Mouse (Mus musculus): ENCODE data around the gene Gatb. TPM values are rescaled to one million over a fixed set of nuclear protein-coding genes. Genes with fewer than 3 reads are reported as not detected.

Gene Gatb
- total and polyA plus RNA-seq, 3 experiments: 8.4 to 23.3 (median 19.5) TPM

DNA sequence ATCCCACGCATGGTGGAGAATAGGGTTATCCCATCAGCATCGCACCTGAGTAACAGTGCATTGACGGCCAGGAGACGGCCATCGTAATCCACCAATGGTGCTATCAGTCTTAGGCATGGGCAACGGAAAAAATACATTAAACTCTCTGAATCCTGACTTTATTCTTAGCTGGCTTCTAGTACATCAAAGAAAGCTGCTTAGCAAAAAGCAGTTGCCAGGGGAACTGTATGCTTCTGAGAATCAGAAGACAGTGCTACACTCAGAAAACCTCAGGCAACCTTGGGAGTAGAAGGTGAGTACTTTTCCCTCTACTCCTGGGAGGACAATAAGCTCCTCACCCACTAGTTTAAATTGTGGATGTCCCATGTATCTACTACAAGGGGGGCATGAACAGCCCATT lies 93.8 kb downstream of the Gatb start:
- DNase-seq (ENCODE audit: low spot score) (no peak), ATAC-seq (ENCODE audit: extremely low read depth, insufficient number of reproducible peaks, low FRiP score, poor library complexity, severe bottlenecking) (no peak)
- no peak for TF ChIP-seq POLR2AphosphoS5 (IDR thresholded peaks at IDR 0.05; ENCODE audit: insufficient replicate concordance, low read depth, low read length)
- TF ChIP-seq TAL1 (conservative IDR thresholded peaks at IDR 0.05; ENCODE audit: low read depth, low read length): no peak
- TF ChIP-seq CTCF (IDR thresholded peaks at IDR 0.05; ENCODE audit: low read depth, low read length): no peak
- no peak for TF ChIP-seq GATA1 (IDR thresholded peaks at IDR 0.05; ENCODE audit: borderline replicate concordance, low read length)
- no peak for TF ChIP-seq GATA2 (IDR thresholded peaks at IDR 0.05; ENCODE audit: borderline replicate concordance, low read depth, low read length)
- Histone ChIP-seq H3K4me3 (ENCODE audit: low read depth, low read length) (no peak overlapping the region), H3K4me1 (ENCODE audit: insufficient read depth, low read depth, low read length) (no peaks in the 10 kb centered on the region), H3K9me3 (replicated peaks) (no peaks in the 10 kb centered on the region), H3K36me3 (replicated peaks) (no peaks in the 10 kb centered on the region), H3K27me3 (ENCODE audit: insufficient read depth, low read length) (peaks cover 71% of the 10 kb centered on the region)

DNA sequence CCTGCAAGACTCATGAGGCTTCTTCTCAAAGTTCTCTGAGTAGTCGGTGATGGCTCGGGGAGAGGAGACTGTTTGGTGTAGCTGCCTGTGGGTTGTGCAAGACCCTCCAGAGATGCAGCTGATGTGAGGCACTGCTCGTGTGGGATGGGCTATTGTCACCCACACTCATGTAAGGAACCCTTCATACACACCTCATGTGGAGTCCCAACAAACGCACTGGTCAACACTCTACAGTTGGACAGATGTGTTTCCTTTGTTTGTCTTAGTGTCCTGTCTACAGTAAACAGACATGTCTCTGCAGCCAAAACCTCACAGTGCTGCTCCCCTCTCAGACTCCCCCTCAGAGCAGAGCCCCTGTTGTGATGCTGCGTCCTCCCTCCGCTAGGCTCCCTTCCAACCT lies 95.9 kb downstream of the Gatb start:
- Histone ChIP-seq H3K4me3 (ENCODE audit: low read depth, low read length) (no peak overlapping the region), H3K27me3 (ENCODE audit: insufficient read depth, low read length) (peaks cover 57% of the 10 kb centered on the region), H3K36me3 (replicated peaks) (no peaks in the 10 kb centered on the region), H3K9me3 (replicated peaks) (no peaks in the 10 kb centered on the region), H3K4me1 (ENCODE audit: insufficient read depth, low read depth, low read length) (no peaks in the 10 kb centered on the region)
- no peak for ATAC-seq (ENCODE audit: extremely low read depth, insufficient number of reproducible peaks, low FRiP score, poor library complexity, severe bottlenecking)
- DNase-seq (ENCODE audit: low spot score): no peak
- no peak for TF ChIP-seq GATA1 (IDR thresholded peaks at IDR 0.05; ENCODE audit: borderline replicate concordance, low read length)
- TF ChIP-seq CTCF (IDR thresholded peaks at IDR 0.05; ENCODE audit: low read depth, low read length): no peak
- no peak for TF ChIP-seq TAL1 (conservative IDR thresholded peaks at IDR 0.05; ENCODE audit: low read depth, low read length)
- TF ChIP-seq GATA2 (IDR thresholded peaks at IDR 0.05; ENCODE audit: borderline replicate concordance, low read depth, low read length): no peak
- no peak for TF ChIP-seq POLR2AphosphoS5 (IDR thresholded peaks at IDR 0.05; ENCODE audit: insufficient replicate concordance, low read depth, low read length)

DNA sequence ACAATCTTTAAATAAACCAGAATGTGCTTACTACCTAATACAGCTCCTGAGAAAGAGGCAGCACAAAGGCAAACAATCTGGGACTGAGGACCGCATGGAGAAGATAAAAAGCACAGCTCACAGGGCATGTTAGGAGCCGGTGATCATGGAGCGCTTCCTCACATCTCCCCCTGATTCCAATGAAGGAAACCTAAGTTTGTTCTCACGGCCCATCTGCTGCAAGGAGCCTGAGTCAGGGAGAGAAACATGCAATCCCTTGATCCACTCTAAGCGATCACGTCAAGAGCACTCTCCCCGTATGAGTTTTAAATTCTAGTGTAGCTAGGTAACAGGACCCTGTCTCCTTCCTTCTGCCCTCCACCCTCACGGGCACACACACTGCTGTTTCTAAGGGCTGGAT lies 103.2 kb downstream of the Gatb start:
- Histone ChIP-seq H3K9me3 (replicated peaks) (no peaks in the 10 kb centered on the region), H3K36me3 (replicated peaks) (no peaks in the 10 kb centered on the region), H3K4me1 (ENCODE audit: insufficient read depth, low read depth, low read length) (no peaks in the 10 kb centered on the region), H3K4me3 (ENCODE audit: low read depth, low read length) (no peak overlapping the region), H3K27me3 (ENCODE audit: insufficient read depth, low read length) (peaks cover 34% of the 10 kb centered on the region)
- no peak for TF ChIP-seq CTCF (IDR thresholded peaks at IDR 0.05; ENCODE audit: low read depth, low read length)
- TF ChIP-seq GATA2 (IDR thresholded peaks at IDR 0.05; ENCODE audit: borderline replicate concordance, low read depth, low read length): no peak
- TF ChIP-seq GATA1 (IDR thresholded peaks at IDR 0.05; ENCODE audit: borderline replicate concordance, low read length): no peak
- no peak for TF ChIP-seq TAL1 (conservative IDR thresholded peaks at IDR 0.05; ENCODE audit: low read depth, low read length)
- TF ChIP-seq POLR2AphosphoS5 (IDR thresholded peaks at IDR 0.05; ENCODE audit: insufficient replicate concordance, low read depth, low read length): no peak
- DNase-seq (ENCODE audit: low spot score) (no peak), ATAC-seq (ENCODE audit: extremely low read depth, insufficient number of reproducible peaks, low FRiP score, poor library complexity, severe bottlenecking) (no peak)

DNA sequence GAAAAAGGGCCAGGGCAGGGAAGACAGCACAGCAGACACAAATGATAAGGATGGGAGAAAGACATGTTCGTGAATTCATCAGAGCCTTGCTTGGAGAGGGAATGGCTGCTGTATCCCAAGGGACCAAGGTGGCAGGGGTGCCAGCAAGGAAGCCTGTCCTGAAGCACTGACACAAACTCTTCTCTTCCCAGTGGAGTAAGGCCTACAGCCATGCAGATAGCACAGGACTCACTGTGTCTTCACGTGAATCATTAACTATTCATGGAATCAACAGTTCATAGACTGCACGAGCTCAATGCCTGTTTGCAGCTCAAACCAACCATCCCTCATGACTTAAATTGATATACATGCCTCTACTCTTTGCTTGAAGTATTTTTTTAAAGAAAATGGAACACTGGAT lies 104.0 kb downstream of the Gatb start:
- H3K27me3 ChIP-seq (ENCODE audit: insufficient read depth, low read length): peaks cover 29% of the 10 kb centered on the region
- no peaks in the 10 kb centered on the region for H3K36me3 ChIP-seq (replicated peaks)
- DNase-seq (ENCODE audit: low spot score) (no peak), ATAC-seq (ENCODE audit: extremely low read depth, insufficient number of reproducible peaks, low FRiP score, poor library complexity, severe bottlenecking) (no peak)
- no peak for TF ChIP-seq GATA1 (IDR thresholded peaks at IDR 0.05; ENCODE audit: borderline replicate concordance, low read length)
- no peak for TF ChIP-seq POLR2AphosphoS5 (IDR thresholded peaks at IDR 0.05; ENCODE audit: insufficient replicate concordance, low read depth, low read length)
- TF ChIP-seq TAL1 (conservative IDR thresholded peaks at IDR 0.05; ENCODE audit: low read depth, low read length): no peak
- TF ChIP-seq GATA2 (IDR thresholded peaks at IDR 0.05; ENCODE audit: borderline replicate concordance, low read depth, low read length): no peak
- no peak for TF ChIP-seq CTCF (IDR thresholded peaks at IDR 0.05; ENCODE audit: low read depth, low read length)
- H3K4me3 ChIP-seq (ENCODE audit: low read depth, low read length): no peak overlapping the region
- H3K9me3 ChIP-seq (replicated peaks): no peaks in the 10 kb centered on the region
- H3K4me1 ChIP-seq (ENCODE audit: insufficient read depth, low read depth, low read length): no peaks in the 10 kb centered on the region

DNA sequence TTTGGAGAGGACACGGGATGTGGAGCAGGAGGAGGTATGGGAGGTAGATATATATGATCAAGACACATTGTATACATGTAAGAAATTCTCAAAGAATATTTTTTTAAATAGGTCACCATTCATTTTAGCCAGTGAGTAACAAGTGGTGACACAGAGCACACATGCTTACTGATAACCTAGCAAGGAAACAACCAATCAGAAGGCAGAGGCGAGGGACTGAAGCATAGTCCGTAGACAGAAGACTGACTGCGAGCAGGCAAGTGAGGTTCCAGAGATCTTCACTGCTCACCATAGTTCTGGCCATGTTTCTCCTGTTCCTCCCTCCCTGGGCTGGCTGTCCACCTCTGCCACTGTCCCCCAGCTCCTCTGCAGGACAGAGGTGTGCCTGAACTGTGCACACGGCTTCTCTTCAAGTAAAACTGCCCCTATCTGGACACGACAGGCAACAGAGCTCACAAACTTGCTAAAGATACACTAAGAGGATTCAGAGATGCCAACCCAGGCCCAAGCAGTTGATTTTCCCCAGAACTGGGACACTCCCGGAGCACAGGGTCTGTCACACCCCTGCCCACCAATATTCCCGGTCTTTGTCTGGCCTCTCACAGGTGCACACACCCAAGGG lies 105.5 kb downstream of the Gatb start:
- Histone ChIP-seq H3K9me3 (replicated peaks) (no peaks in the 10 kb centered on the region), H3K27me3 (ENCODE audit: insufficient read depth, low read length) (peaks cover 29% of the 10 kb centered on the region), H3K4me1 (ENCODE audit: insufficient read depth, low read depth, low read length) (no peaks in the 10 kb centered on the region), H3K4me3 (ENCODE audit: low read depth, low read length) (no peak overlapping the region), H3K36me3 (replicated peaks) (no peaks in the 10 kb centered on the region)
- TF ChIP-seq POLR2AphosphoS5 (IDR thresholded peaks at IDR 0.05; ENCODE audit: insufficient replicate concordance, low read depth, low read length) (no peak), CTCF (IDR thresholded peaks at IDR 0.05; ENCODE audit: low read depth, low read length) (no peak), GATA2 (IDR thresholded peaks at IDR 0.05; ENCODE audit: borderline replicate concordance, low read depth, low read length) (no peak)
- no peak for DNase-seq (ENCODE audit: low spot score)
- ATAC-seq (ENCODE audit: extremely low read depth, insufficient number of reproducible peaks, low FRiP score, poor library complexity, severe bottlenecking): no peak

DNA sequence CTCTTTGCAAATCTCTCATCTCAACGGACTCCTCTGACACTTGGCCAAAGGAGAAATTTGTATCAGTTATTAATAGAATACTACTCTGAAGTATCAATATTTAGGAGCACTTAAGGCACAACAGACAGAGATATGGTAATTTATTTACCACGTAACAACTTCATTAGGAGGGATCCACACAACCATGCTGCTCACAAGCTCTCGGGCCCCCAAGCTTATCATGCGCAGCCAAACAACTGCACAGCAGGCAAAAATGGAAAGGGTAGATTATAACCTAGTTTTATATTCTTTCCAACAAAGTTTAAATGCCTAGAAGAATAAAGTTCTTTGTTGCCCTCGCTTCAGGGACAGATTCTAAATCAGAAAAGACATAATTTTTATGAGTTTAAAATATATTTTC lies 106.0 kb downstream of the Gatb start:
- Histone ChIP-seq H3K27me3 (ENCODE audit: insufficient read depth, low read length) (peaks cover 29% of the 10 kb centered on the region), H3K9me3 (replicated peaks) (no peaks in the 10 kb centered on the region), H3K36me3 (replicated peaks) (no peaks in the 10 kb centered on the region), H3K4me1 (ENCODE audit: insufficient read depth, low read depth, low read length) (no peaks in the 10 kb centered on the region), H3K4me3 (ENCODE audit: low read depth, low read length) (no peak overlapping the region)
- no peak for DNase-seq (ENCODE audit: low spot score)
- ATAC-seq (ENCODE audit: extremely low read depth, insufficient number of reproducible peaks, low FRiP score, poor library complexity, severe bottlenecking): no peak
- TF ChIP-seq GATA1 (IDR thresholded peaks at IDR 0.05; ENCODE audit: borderline replicate concordance, low read length): no peak

DNA sequence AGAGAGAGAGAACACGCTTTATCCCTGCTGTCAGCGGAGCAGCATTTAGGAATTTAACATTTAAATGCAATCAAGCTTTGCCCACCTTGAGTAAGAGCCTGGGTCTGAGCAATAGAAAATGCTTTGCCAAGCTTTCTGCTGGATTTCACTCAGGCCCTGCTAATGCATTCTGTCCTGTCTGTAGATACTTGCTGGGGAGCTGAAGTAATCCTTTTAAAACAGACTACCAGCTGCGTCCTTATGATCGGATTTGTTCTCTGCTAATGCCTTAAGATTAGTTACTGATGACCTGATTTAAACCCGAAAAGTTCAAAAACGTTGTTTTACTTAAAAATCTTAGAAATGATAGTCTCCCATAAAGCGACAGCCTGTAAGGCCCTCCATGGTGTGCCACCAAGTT lies 107.2 kb downstream of the Gatb start:
- no peaks in the 10 kb centered on the region for H3K9me3 ChIP-seq (replicated peaks)
- no peak for ATAC-seq (ENCODE audit: extremely low read depth, insufficient number of reproducible peaks, low FRiP score, poor library complexity, severe bottlenecking)
- H3K4me1 ChIP-seq (ENCODE audit: insufficient read depth, low read depth, low read length): no peaks in the 10 kb centered on the region
- H3K27me3 ChIP-seq (ENCODE audit: insufficient read depth, low read length): peaks cover 26% of the 10 kb centered on the region
- H3K4me3 ChIP-seq (ENCODE audit: low read depth, low read length): no peak overlapping the region
- TF ChIP-seq GATA1 (IDR thresholded peaks at IDR 0.05; ENCODE audit: borderline replicate concordance, low read length) (no peak), CTCF (IDR thresholded peaks at IDR 0.05; ENCODE audit: low read depth, low read length) (no peak), GATA2 (IDR thresholded peaks at IDR 0.05; ENCODE audit: borderline replicate concordance, low read depth, low read length) (no peak), TAL1 (conservative IDR thresholded peaks at IDR 0.05; ENCODE audit: low read depth, low read length) (no peak), POLR2AphosphoS5 (IDR thresholded peaks at IDR 0.05; ENCODE audit: insufficient replicate concordance, low read depth, low read length) (no peak)
- DNase-seq (ENCODE audit: low spot score): no peak
- no peaks in the 10 kb centered on the region for H3K36me3 ChIP-seq (replicated peaks)
